Mouse (Mus musculus) limb, embryonic 14.5 days (tissue): Measurements from ENCODE around the gene Rbms1. TPM values are rescaled to one million over a fixed set of nuclear protein-coding genes. Genes with fewer than 3 reads are reported as not detected.

Source experiments
- ATAC-seq: fragments of 200-750 bp; cut with Nextera tagmentation; 2 replicates; pipeline ENCODE4 v1.8.0; 2017; ENCODE audit warnings: low read depth, moderate number of reproducible peaks, moderate TSS enrichment; ENCODE audit not compliant: low FRiP score
- DNase-seq: peaks from one replicate; pipeline ENCODE4 v3.0.0-alpha.2; 2015; ENCODE audit warnings: low spot score
- H3K27ac ChIP-seq: fragments of 300-500 bp; sonication (generic); replicated peaks from 2 replicates; pipeline ENCODE4 v1.5.1; 2014; ENCODE audit warnings: low read depth, mild to moderate bottlenecking, low read length, moderate library complexity, mixed read lengths
- H3K27me3 ChIP-seq: fragments of 300-500 bp; sonication (generic); 2 replicates; pipeline ENCODE4 v1.6.1; 2014; ENCODE audit warnings: low read length, mixed read lengths; ENCODE audit not compliant: control insufficient read depth, insufficient read depth
- H3K36me3 ChIP-seq: fragments of 300-500 bp; sonication (generic); 2 replicates; pipeline ENCODE4 v1.6.1; 2014; ENCODE audit warnings: mild to moderate bottlenecking, low read length, moderate library complexity, mixed read lengths; ENCODE audit not compliant: control insufficient read depth, insufficient read depth
- H3K4me1 ChIP-seq: fragments of 300-500 bp; sonication (generic); 2 replicates; pipeline ENCODE4 v1.6.1; 2014; ENCODE audit warnings: antibody characterized with exemption, low read length, mixed read lengths; ENCODE audit not compliant: control insufficient read depth, insufficient read depth
- H3K4me2 ChIP-seq: fragments of 300-500 bp; sonication (generic); replicated peaks from 2 replicates; pipeline ENCODE4 v1.6.1; 2014; ENCODE audit warnings: low read depth, mild to moderate bottlenecking, low read length, moderate library complexity; ENCODE audit not compliant: severe bottlenecking
- H3K4me3 ChIP-seq: fragments of 300-500 bp; sonication (generic); replicated peaks from 2 replicates; pipeline ENCODE4 v1.5.1; 2014; ENCODE audit warnings: low read length
- H3K9ac ChIP-seq: fragments of 300-500 bp; sonication (generic); 2 replicates; pipeline ENCODE4 v1.6.1; 2014; ENCODE audit warnings: mild to moderate bottlenecking, low read depth, low read length, moderate library complexity; ENCODE audit not compliant: severe bottlenecking
- H3K9me3 ChIP-seq: fragments of 300-500 bp; sonication (generic); 2 replicates; pipeline ENCODE4 v1.6.1; 2016; ENCODE audit warnings: low read length; ENCODE audit not compliant: control insufficient read depth
- POLR2A ChIP-seq: fragments of 200-500 bp; IDR thresholded peaks from 2 replicates; pipeline ENCODE4 v1.8.0; 2012; ENCODE audit warnings: inconsistent platforms, mild to moderate bottlenecking, moderate library complexity, borderline replicate concordance; ENCODE audit not compliant: insufficient read depth, insufficient read length; ENCODE audit errors: extremely low read depth
- WGBS: fragments of 180-500 bp; shearing (Covaris S2); extraction: QIAGEN DNeasy Blood & Tissue Kit; methylation state at CpG from one replicate; pipeline ENCODE4 v1.1.7; 2014; 5-methylcytosine and 5-hydroxymethylcytosine counted together
- polyA plus RNA-seq, 2 experiments: library from polyadenylated mRNA; depleted of rRNA in 1 of 2; stranded (reverse) in 1 of 2; unstranded in 1 of 2; fragments of >200 nt; fragmentation: Nextera tagmentation in 1 of 2; extraction: Ambion mirVana in 1 of 2; gene quantifications; 2 replicates each; pipeline versions ENCODE4 v1.2.1 to v1.2.3; 2012 to 2014

The Rbms1 gene
- polyA plus RNA-seq, 2 experiments, result 84.9 to 118 TPM

GRCm38 (mm10) chr2:60789126-60789525, 173.9 kb downstream of the Rbms1 start:
- H3K4me2 ChIP-seq, result no peak overlapping the region
- peaks cover 23% of the 10 kb centered on the region for H3K36me3 ChIP-seq
- DNase-seq (no peak), ATAC-seq (no peak)
- no peak overlapping the region for H3K27ac ChIP-seq
- peaks cover 21% of the 10 kb centered on the region for H3K4me1 ChIP-seq
- no peaks in the 10 kb centered on the region for H3K27me3 ChIP-seq
- TF ChIP-seq POLR2A, result no peak
- 84% methylated on average over 3 of the region's 3 CpGs for WGBS
- H3K9ac ChIP-seq, result no peak overlapping the region
- no peak overlapping the region for H3K4me3 ChIP-seq
- H3K9me3 ChIP-seq, result no peaks in the 10 kb centered on the region

- peaks cover 27% of the 10 kb centered on the region for H3K36me3 ChIP-seq
- no peaks in the 10 kb centered on the region for H3K27me3 ChIP-seq
- H3K4me1 ChIP-seq, result peaks cover 21% of the 10 kb centered on the region
- H3K9me3 ChIP-seq, result no peaks in the 10 kb centered on the region
- DNase-seq (no peak), ATAC-seq (no peak)
- H3K27ac ChIP-seq, result no peak overlapping the region
- H3K9ac ChIP-seq, result no peak overlapping the region
- no peak for TF ChIP-seq POLR2A
- H3K4me2 ChIP-seq, result no peak overlapping the region
- no peak overlapping the region for H3K4me3 ChIP-seq
- WGBS, result 85% methylated on average over 6 of the region's 6 CpGs
Observed at GRCm38 (mm10) chr2:60788173-60788908, 174.7 kb downstream of the Rbms1 start.

- Histone ChIP-seq H3K27ac (no peak overlapping the region), H3K9me3 (no peaks in the 10 kb centered on the region), H3K9ac (no peak overlapping the region), H3K4me1 (peaks cover 21% of the 10 kb centered on the region), H3K4me3 (no peak overlapping the region), H3K4me2 (no peak overlapping the region), H3K27me3 (no peaks in the 10 kb centered on the region), H3K36me3 (peaks cover 26% of the 10 kb centered on the region)
- WGBS, result 66% methylated on average over 5 of the region's 5 CpGs
- DNase-seq (no peak), ATAC-seq (no peak)
- no peak for TF ChIP-seq POLR2A
Observed at GRCm38 (mm10) chr2:60787088-60787487, 175.9 kb downstream of the Rbms1 start.

- 9% methylated on average over 10 of the region's 10 CpGs for WGBS
- DNase-seq (peak; percentile 76), ATAC-seq (peak; percentile 73)
- H3K27ac ChIP-seq, result 0 out of 2 replicates have a peak overlapping the region, but pooled peaks have one; percentile 28
- peaks cover 21% of the 10 kb centered on the region for H3K4me1 ChIP-seq
- no peak for TF ChIP-seq POLR2A
- no peak overlapping the region; the same call in 1 of the 2 replicates for H3K4me2 ChIP-seq
- peaks cover 29% of the 10 kb centered on the region for H3K36me3 ChIP-seq
- no peak overlapping the region for H3K9ac ChIP-seq
- H3K27me3 ChIP-seq, result no peaks in the 10 kb centered on the region
- no peak overlapping the region for H3K4me3 ChIP-seq
- no peaks in the 10 kb centered on the region for H3K9me3 ChIP-seq
Observed at GRCm38 (mm10) chr2:60786289-60786688, 176.7 kb downstream of the Rbms1 start.

GRCm38 (mm10) chr2:60774501-60774900, 188.5 kb downstream of the Rbms1 start:
- 31% methylated on average over 3 of the region's 3 CpGs for WGBS
- Histone ChIP-seq H3K4me3 (no peak overlapping the region), H3K27ac (no peak overlapping the region), H3K9me3 (peaks cover 8% of the 10 kb centered on the region), H3K4me2 (no peak overlapping the region), H3K9ac (no peak overlapping the region), H3K36me3 (peaks cover 84% of the 10 kb centered on the region), H3K27me3 (no peaks in the 10 kb centered on the region), H3K4me1 (no peaks in the 10 kb centered on the region)
- no peak for TF ChIP-seq POLR2A
- DNase-seq, result no peak
- no peak for ATAC-seq
